Mouse (Mus musculus): ENCODE measurements around the gene Ptprn2. TPM values are rescaled to one million over a fixed set of nuclear protein-coding genes. Genes with fewer than 3 reads are reported as not detected.
A peak's percentile ranks its signal among the peaks of the same experiment; 100 is the strongest.

Ptprn2 gene
- polyA plus RNA-seq, 1 experiment from 2014 or later = 0.14 TPM

DNA sequence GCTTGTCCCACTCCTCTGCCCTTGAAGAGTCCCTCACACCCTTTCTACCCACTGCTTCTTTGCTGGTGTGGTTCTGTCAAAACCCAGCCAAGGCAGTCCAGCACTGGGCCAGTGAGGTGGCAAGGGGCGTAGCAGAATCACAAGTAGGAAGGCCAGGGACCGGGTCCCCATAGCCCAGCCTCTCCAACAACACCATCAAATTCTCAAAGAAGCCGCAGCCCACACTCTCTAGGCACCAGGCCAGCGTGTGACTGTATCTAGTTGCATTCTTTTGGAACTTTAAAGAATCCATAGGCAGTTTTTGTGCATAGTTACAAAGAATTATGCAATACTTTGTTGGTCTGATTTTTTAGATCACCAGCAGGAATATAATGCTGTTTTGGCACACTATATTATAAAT is 728.8 kb downstream of the Ptprn2 start:
- Histone ChIP-seq H3K4me3 (ENCODE audit: low read depth, low read length) (no peak overlapping the region), H3K9ac (replicated peaks) (no peak overlapping the region), H3K27ac (ENCODE audit: low read depth) (no peak overlapping the region), H3K9me3 (ENCODE audit: low read length) (no peaks in the 10 kb centered on the region), H3K27me3 (ENCODE audit: insufficient read depth, low read length) (no peaks in the 10 kb centered on the region), H3K4me2 (ENCODE audit: low read depth, low read length) (no peak overlapping the region), H3K4me1 (ENCODE audit: insufficient read depth) (no peaks in the 10 kb centered on the region), H3K36me3 (replicated peaks; ENCODE audit: insufficient read depth, low read length) (no peaks in the 10 kb centered on the region)
- no peak for TF ChIP-seq EP300 (IDR thresholded peaks at IDR 0.05; ENCODE audit: low read depth)
- DNase-seq = no peak
- WGBS (ENCODE audit: insufficient replicate concordance) = 64% methylated on average over 4 of the region's 4 CpGs
- ATAC-seq = no peak

DNA sequence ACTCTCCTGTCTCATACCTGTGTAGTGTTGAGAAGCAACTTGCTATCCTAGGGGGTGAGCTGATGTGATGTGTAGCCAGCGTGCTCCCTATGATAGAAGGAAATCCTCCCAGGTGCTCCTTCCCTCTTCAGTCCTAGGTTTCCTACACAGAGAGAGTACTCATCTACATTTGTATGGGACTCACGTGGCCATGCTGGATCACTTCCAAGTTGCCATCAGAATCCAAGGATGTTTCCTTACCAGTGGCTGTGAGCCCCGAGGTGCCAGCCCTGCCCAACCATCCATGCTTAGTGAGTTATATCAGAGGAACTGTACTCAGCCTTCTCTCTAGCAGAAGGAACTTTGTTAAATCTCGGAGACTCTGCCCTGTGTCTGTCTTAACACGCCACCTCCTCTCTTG is 729.4 kb downstream of the Ptprn2 start:
- TF ChIP-seq CTCF (IDR thresholded peaks at IDR 0.05; ENCODE audit: low read depth) = no peak
- Histone ChIP-seq H3K4me2 (ENCODE audit: low read depth, low read length) (no peak overlapping the region), H3K9ac (replicated peaks) (no peak overlapping the region), H3K4me3 (ENCODE audit: low read depth, low read length) (no peak overlapping the region), H3K27ac (ENCODE audit: low read depth) (no peak overlapping the region), H3K9me3 (ENCODE audit: low read length) (no peaks in the 10 kb centered on the region), H3K36me3 (replicated peaks; ENCODE audit: insufficient read depth, low read length) (no peaks in the 10 kb centered on the region), H3K4me1 (ENCODE audit: insufficient read depth) (no peaks in the 10 kb centered on the region), H3K27me3 (ENCODE audit: insufficient read depth, low read length) (no peaks in the 10 kb centered on the region)
- no peak for DNase-seq
- WGBS (ENCODE audit: insufficient replicate concordance) = 74% methylated on average over 5 of the region's 5 CpGs
- ATAC-seq = no peak

DNA sequence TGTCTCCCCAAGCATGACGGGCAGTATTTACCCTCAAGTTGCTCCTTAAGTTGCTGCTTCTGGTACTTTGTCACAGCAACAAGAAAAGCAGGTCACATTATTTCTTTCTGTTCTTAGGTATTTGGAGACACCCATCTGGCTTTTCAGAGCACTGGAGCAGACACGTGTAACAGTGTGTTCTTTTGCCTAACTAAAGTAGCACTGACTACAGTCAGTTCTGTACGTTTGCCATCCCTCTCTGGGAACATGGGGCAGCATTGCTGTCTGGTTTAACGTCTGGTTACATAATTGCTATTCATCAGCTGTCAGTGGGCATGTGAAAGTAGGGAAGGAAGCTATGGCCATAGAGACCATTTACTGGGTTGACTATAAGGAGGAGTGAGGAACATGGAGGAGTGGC is 736.4 kb downstream of the Ptprn2 start:
- Histone ChIP-seq H3K27ac (ENCODE audit: low read depth) (no peak overlapping the region), H3K9ac (replicated peaks) (no peak overlapping the region), H3K4me1 (ENCODE audit: insufficient read depth) (peaks cover 4% of the 10 kb centered on the region), H3K27me3 (ENCODE audit: insufficient read depth, low read length) (no peaks in the 10 kb centered on the region), H3K36me3 (replicated peaks; ENCODE audit: insufficient read depth, low read length) (no peaks in the 10 kb centered on the region), H3K4me3 (ENCODE audit: low read depth, low read length) (no peak overlapping the region), H3K4me2 (ENCODE audit: low read depth, low read length) (no peak overlapping the region), H3K9me3 (ENCODE audit: low read length) (no peaks in the 10 kb centered on the region)
- no peak for TF ChIP-seq CTCF (IDR thresholded peaks at IDR 0.05; ENCODE audit: low read depth)
- TF ChIP-seq EP300 (IDR thresholded peaks at IDR 0.05; ENCODE audit: low read depth) = no peak
- DNase-seq (no peak), ATAC-seq (no peak)
- WGBS (ENCODE audit: insufficient replicate concordance) = 66% methylated on average over 4 of the region's 4 CpGs

DNA sequence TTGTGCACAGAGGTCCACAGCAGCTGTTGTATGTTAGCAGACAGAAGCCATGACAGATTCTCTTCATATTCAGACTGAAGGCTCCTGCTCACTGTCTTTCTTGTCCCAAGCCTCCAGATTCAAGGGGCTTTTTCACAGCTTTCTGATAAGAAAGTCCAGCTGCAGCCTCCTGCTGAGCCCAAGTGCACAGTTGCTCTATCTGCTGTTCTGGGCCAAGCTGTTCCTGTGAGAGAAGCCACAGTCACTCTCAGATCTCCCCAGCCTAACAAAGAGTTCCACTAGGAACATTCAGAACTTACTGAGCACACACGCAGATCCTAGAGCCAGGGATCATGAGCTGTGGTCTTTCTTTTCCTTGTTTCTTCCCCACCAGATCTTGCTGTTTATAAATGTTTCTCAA is 738.5 kb downstream of the Ptprn2 start:
- H3K27ac ChIP-seq (ENCODE audit: low read depth) = no peak overlapping the region
- WGBS (ENCODE audit: insufficient replicate concordance) = 78% methylated on average over 1 of the region's 1 CpGs
- ATAC-seq = no peak

DNA sequence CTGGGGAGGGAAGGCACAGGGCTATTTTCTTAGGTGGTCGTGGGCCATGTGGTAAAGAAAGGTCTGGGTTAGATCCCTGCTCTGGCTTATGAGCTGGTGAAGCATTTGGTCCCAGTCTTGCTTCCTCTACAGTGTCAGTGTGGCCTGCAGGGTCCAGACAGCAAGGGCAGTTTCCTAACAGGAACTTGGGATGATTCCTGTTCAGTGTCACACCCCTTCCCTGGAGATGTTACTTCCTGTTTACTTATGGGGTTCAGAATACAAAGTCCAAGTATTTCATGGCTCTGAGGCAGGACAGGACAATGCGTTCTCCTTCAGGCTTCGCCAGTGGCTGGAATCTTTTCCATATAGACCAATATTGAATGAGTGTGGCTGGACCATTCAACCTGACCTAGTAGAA is 741.7 kb downstream of the Ptprn2 start:
- H3K4me1 ChIP-seq (ENCODE audit: insufficient read depth) = peaks cover 6% of the 10 kb centered on the region
- no peak overlapping the region for H3K4me3 ChIP-seq (ENCODE audit: low read depth, low read length)
- ATAC-seq = peak; percentile 59
- WGBS (ENCODE audit: insufficient replicate concordance) = 55% methylated on average over 3 of the region's 3 CpGs
- H3K9ac ChIP-seq (replicated peaks) = no peak overlapping the region
- TF ChIP-seq EP300 (IDR thresholded peaks at IDR 0.05; ENCODE audit: low read depth) = no peak
- TF ChIP-seq CTCF (IDR thresholded peaks at IDR 0.05; ENCODE audit: low read depth) = no peak
- no peak for DNase-seq
- no peaks in the 10 kb centered on the region for H3K27me3 ChIP-seq (ENCODE audit: insufficient read depth, low read length)
- no peak overlapping the region for H3K27ac ChIP-seq (ENCODE audit: low read depth)
- H3K4me2 ChIP-seq (ENCODE audit: low read depth, low read length) = no peak overlapping the region
- no peaks in the 10 kb centered on the region for H3K36me3 ChIP-seq (replicated peaks; ENCODE audit: insufficient read depth, low read length)
- H3K9me3 ChIP-seq (ENCODE audit: low read length) = no peaks in the 10 kb centered on the region

More for the DNA sequence above, 738.5 kb downstream of the Ptprn2 start:
- Histone ChIP-seq H3K4me1 (ENCODE audit: insufficient read depth) (peaks cover 6% of the 10 kb centered on the region), H3K4me2 (ENCODE audit: low read depth, low read length) (no peak overlapping the region), H3K4me3 (ENCODE audit: low read depth, low read length) (no peak overlapping the region), H3K36me3 (replicated peaks; ENCODE audit: insufficient read depth, low read length) (no peaks in the 10 kb centered on the region), H3K9me3 (ENCODE audit: low read length) (no peaks in the 10 kb centered on the region), H3K27me3 (ENCODE audit: insufficient read depth, low read length) (no peaks in the 10 kb centered on the region), H3K9ac (replicated peaks) (no peak overlapping the region)
- no peak for TF ChIP-seq EP300 (IDR thresholded peaks at IDR 0.05; ENCODE audit: low read depth)
- no peak for TF ChIP-seq CTCF (IDR thresholded peaks at IDR 0.05; ENCODE audit: low read depth)
- DNase-seq = no peak

DNA sequence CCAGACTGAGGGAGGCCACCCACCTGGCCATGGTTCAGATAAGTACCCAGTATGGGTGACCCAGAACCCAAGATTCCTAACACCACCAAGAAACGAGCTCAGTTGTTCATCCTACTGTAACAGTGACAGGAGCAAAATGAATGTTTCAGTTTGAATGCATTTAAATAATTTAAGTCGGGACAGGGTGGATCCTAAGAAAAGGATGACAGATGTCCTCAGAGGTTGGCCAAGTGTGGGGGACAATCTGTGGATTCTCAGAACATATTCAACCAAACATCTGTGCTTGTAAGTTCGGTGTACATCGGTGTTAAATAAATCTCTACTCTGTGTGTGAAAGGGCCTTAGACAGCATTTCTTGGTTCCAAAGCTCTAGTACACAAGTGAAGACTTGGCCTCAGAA is 743.9 kb downstream of the Ptprn2 start:
- no peak overlapping the region for H3K9ac ChIP-seq (replicated peaks)
- no peaks in the 10 kb centered on the region for H3K27me3 ChIP-seq (ENCODE audit: insufficient read depth, low read length)
- TF ChIP-seq CTCF (IDR thresholded peaks at IDR 0.05; ENCODE audit: low read depth) = no peak
- TF ChIP-seq EP300 (IDR thresholded peaks at IDR 0.05; ENCODE audit: low read depth) = no peak
- no peak overlapping the region for H3K27ac ChIP-seq (ENCODE audit: low read depth)
- DNase-seq (no peak), ATAC-seq (no peak)
- no peak overlapping the region for H3K4me3 ChIP-seq (ENCODE audit: low read depth, low read length)
- no peak overlapping the region for H3K4me2 ChIP-seq (ENCODE audit: low read depth, low read length)
- no peaks in the 10 kb centered on the region for H3K9me3 ChIP-seq (ENCODE audit: low read length)
- peaks cover 6% of the 10 kb centered on the region for H3K4me1 ChIP-seq (ENCODE audit: insufficient read depth)
- H3K36me3 ChIP-seq (replicated peaks; ENCODE audit: insufficient read depth, low read length) = no peaks in the 10 kb centered on the region
- WGBS (ENCODE audit: insufficient replicate concordance) = 85% methylated on average over 4 of the region's 4 CpGs

DNA sequence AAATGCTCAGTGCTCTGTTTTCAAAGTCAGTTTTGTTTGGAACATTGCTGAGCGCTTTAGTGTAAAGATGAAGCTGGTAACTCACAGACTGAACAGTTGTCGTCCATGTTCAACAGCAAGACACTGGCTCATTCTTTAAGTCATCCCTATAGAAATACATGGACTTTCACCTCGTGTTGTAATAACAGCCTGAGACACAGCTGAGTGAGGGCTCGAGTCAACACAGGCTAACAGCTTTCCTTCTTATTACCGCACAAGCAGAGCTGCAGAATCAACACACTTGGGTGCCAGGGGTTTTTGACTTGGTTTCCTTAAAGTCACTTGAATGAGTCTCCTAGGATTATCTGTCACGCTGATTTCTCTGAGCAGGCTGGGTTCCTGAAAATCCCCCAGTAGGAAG is 744.8 kb downstream of the Ptprn2 start:
- Histone ChIP-seq H3K9me3 (ENCODE audit: low read length) (no peaks in the 10 kb centered on the region), H3K4me2 (ENCODE audit: low read depth, low read length) (no peak overlapping the region), H3K4me3 (ENCODE audit: low read depth, low read length) (no peak overlapping the region), H3K4me1 (ENCODE audit: insufficient read depth) (peaks cover 6% of the 10 kb centered on the region), H3K36me3 (replicated peaks; ENCODE audit: insufficient read depth, low read length) (no peaks in the 10 kb centered on the region), H3K9ac (replicated peaks) (no peak overlapping the region), H3K27ac (ENCODE audit: low read depth) (no peak overlapping the region), H3K27me3 (ENCODE audit: insufficient read depth, low read length) (no peaks in the 10 kb centered on the region)
- DNase-seq = no peak
- WGBS (ENCODE audit: insufficient replicate concordance) = 78% methylated on average over 6 of the region's 6 CpGs
- ATAC-seq = no peak
- TF ChIP-seq CTCF (IDR thresholded peaks at IDR 0.05; ENCODE audit: low read depth) (no peak), EP300 (IDR thresholded peaks at IDR 0.05; ENCODE audit: low read depth) (no peak)

Data from liver, postnatal 0 days (tissue).